Mouse (Mus musculus) frontal cortex, postnatal 25 days (tissue): ENCODE measurements at regions not wholly inside any gene's neighbourhood (a gene's known extent, or its start where the extent isn't known, plus 50 kb on each side); places are given as distances from the start of the nearest gene placed in this dataset.

Experiments
- DNase-seq, 2 experiments: peaks; one replicate each; pipeline ENCODE4 v3.0.0; 2022; ENCODE audit warnings: low spot score in 2 of 2

- DNase-seq = no peak
Observed at GRCm38 (mm10) chr2:135606306-135606705, 52.5 kb upstream of the Plcb4 start.
